Mouse (Mus musculus) small intestine, adult 2 months (tissue): ENCODE data around the gene Vmo1. TPM values are rescaled to one million over a fixed set of nuclear protein-coding genes. Genes with fewer than 3 reads are reported as not detected.
"Not testable (repeated sequence)": the region's sequence is repeated elsewhere in the genome, so short reads cannot be mapped to it uniquely, and the experiment has no call there.

Experiments used
- H3K27ac ChIP-seq: fragments of 200-500 bp; 2 replicates; pipeline ENCODE4 v1.5.1; 2012; ENCODE audit warnings: low read depth, low read length, control low read depth, inconsistent platforms; ENCODE audit not compliant: insufficient read depth
- H3K27me3 ChIP-seq: fragments of 200-500 bp; 2 replicates; pipeline ENCODE4 v1.6.1; 2012; ENCODE audit warnings: mild to moderate bottlenecking, moderate library complexity, low read length, inconsistent platforms; ENCODE audit not compliant: control insufficient read depth, insufficient read depth
- H3K36me3 ChIP-seq: fragments of 200-500 bp; 2 replicates; pipeline ENCODE4 v1.6.1; 2012; ENCODE audit warnings: mild to moderate bottlenecking, low read length, control low read depth, inconsistent platforms; ENCODE audit not compliant: control insufficient read depth, insufficient read depth
- H3K4me1 ChIP-seq: fragments of 200-500 bp; 2 replicates; pipeline ENCODE4 v1.6.1; 2012; ENCODE audit warnings: low read length, inconsistent platforms, mixed read lengths; ENCODE audit not compliant: control insufficient read depth, insufficient read depth, insufficient read length
- H3K4me3 ChIP-seq: fragments of 200-500 bp; 2 replicates; pipeline ENCODE4 v1.5.1; 2012; ENCODE audit warnings: low read depth, mild to moderate bottlenecking, control low read depth, inconsistent platforms, low read length, moderate library complexity
- CTCF ChIP-seq: fragments of 200-500 bp; IDR thresholded peaks from 2 replicates; pipeline ENCODE4 v1.5.1; 2012; ENCODE audit warnings: low read depth, mild to moderate bottlenecking, control low read depth, inconsistent platforms, low read length, moderate library complexity, mixed read lengths; ENCODE audit not compliant: insufficient replicate concordance, insufficient read length; ENCODE audit errors: extremely low read depth
- POLR2A ChIP-seq: fragments of 200-500 bp; IDR thresholded peaks from 2 replicates; pipeline ENCODE4 v1.6.1; 2012; ENCODE audit warnings: low read depth, mild to moderate bottlenecking, control low read depth, inconsistent platforms, low read length, moderate library complexity
- WGBS: fragments of 180-500 bp; shearing (Covaris S2); methylation state at CpG from one replicate; pipeline ENCODE4 v1.1.7; 2018; 5-methylcytosine and 5-hydroxymethylcytosine counted together
- polyA plus RNA-seq: library from polyadenylated mRNA; depleted of rRNA; stranded (reverse); fragments of >200 nt; gene quantifications from 2 replicates; pipeline ENCODE4 v1.2.3, GENCODE M21; 2012

Vmo1 gene
- polyA plus RNA-seq, 1 experiment: not detected

GRCm38 (mm10) chr11:70528610-70529009, 14.2 kb upstream of the Vmo1 start:
- Histone ChIP-seq H3K27ac (no peak overlapping the region), H3K27me3 (no peaks in the 10 kb centered on the region), H3K4me1 (peaks cover 5% of the 10 kb centered on the region), H3K4me3 (no peak overlapping the region), H3K36me3 (peaks cover 20% of the 10 kb centered on the region)
- TF ChIP-seq POLR2A (no peak), CTCF (no peak)
- 79% methylated on average over 7 of the region's 7 CpGs for WGBS

DNA sequence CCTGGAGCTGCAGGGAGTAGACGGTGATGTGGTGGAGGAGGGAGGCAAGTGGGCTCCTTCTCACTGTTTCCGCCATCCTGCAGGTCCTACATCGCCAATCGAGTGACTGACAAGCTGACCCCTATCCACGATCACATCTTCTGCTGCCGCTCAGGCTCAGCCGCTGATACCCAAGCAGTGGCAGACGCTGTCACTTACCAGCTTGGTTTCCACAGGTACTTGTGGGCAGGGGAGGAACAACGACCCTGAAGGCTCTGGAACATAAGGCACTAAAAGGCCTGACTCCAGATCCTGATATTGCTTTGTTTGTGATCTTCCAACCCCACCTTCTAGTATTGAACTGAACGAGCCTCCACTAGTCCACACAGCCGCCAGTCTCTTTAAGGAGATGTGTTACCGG, 11.8 kb upstream of the Vmo1 start:
- no peak overlapping the region for H3K4me3 ChIP-seq
- peaks cover 5% of the 10 kb centered on the region for H3K4me1 ChIP-seq
- H3K27ac ChIP-seq: no peak overlapping the region
- no peaks in the 10 kb centered on the region for H3K27me3 ChIP-seq
- WGBS: 85% methylated on average over 12 of the region's 12 CpGs
- H3K36me3 ChIP-seq: peaks cover 20% of the 10 kb centered on the region
- no peak for TF ChIP-seq CTCF

DNA sequence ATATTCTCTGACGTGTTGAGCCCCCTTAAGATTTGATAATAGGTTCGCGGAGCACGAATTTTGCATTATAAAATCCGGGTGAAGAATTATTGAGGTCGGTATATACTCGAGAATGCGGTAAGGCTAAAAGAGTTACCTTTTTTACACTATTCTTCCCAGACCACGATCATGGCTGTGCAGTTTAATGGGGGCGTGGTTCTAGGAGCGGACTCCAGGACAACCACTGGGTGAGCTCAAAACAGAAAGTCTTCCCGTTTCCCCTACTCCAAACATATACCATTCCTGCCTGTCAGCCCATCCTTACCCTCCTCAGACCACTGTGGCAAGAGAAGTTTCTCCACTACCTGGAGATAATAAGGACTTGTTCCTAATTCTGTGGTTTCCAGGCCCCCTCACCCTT, 11.3 kb upstream of the Vmo1 start:
- 2% methylated on average over 12 of the region's 12 CpGs for WGBS
- Histone ChIP-seq H3K4me3 (peak overlapping the region; percentile 76), H3K36me3 (peaks cover 20% of the 10 kb centered on the region), H3K4me1 (peaks cover 5% of the 10 kb centered on the region), H3K27ac (no peak overlapping the region), H3K27me3 (no peaks in the 10 kb centered on the region)
- TF ChIP-seq POLR2A (no peak), CTCF (no peak)

GRCm38 (mm10) chr11:70525184-70525678, 10.8 kb upstream of the Vmo1 start, which contains the start of gene Psmb6:
Gene Psmb6, plus strand, starts transcription at chr11:70525367.
- Histone ChIP-seq H3K27ac (no peak within 1 kb of the TSS), H3K4me1 (peaks cover 5% of the 10 kb centered on the region), H3K36me3 (peaks cover 20% of the 10 kb centered on the region), H3K4me3 (peak within 1 kb of the TSS; percentile 76), H3K27me3 (no peaks in the 10 kb centered on the region)
- TF ChIP-seq CTCF (no peak), POLR2A (peak; percentile 91; the same call in 1 of the 2 replicates)
- WGBS: under 1% methylated on average over 25 of the region's 26 CpGs

DNA sequence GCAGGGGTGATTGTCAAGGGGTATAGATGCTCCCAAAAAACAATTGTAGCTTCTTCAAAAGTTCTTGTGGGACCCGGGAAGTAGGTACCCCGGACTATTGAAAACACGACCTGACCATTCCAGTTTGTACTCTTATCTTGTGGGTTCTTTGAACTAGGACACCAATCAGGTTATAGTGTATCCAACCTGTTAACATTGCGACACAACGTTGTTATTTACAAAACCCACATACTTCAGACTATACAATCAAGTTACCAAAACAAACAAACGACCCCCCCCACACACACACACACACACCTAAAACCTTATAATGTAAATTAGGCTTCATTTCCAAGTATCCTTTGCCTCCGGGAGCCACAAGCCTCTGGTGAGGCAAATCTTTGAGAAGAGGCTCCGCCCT, 10.4 kb upstream of the Vmo1 start:
- H3K4me3 ChIP-seq: peak overlapping the region; percentile 19; the same call in 1 of the 2 replicates
- 2% methylated on average over 8 of the region's 8 CpGs for WGBS
- TF ChIP-seq CTCF: no peak
- TF ChIP-seq POLR2A: no peak

GRCm38 (mm10) chr11:70523306-70523989, 9.0 kb upstream of the Vmo1 start:
- Histone ChIP-seq H3K36me3 (peaks cover 20% of the 10 kb centered on the region), H3K4me1 (peaks cover 15% of the 10 kb centered on the region)
- not testable (repeated sequence) for H3K27ac ChIP-seq, H3K4me3 ChIP-seq, H3K27me3 ChIP-seq
- WGBS: 88% methylated on average over 8 of the region's 8 CpGs
- TF ChIP-seq CTCF: 0 out of 2 replicates have a peak, but pooled peaks have one; percentile 7

More for the DNA sequence above, 10.4 kb upstream of the Vmo1 start:
- no peak overlapping the region for H3K27ac ChIP-seq
- peaks cover 7% of the 10 kb centered on the region for H3K4me1 ChIP-seq
- H3K27me3 ChIP-seq: no peaks in the 10 kb centered on the region
- H3K36me3 ChIP-seq: peaks cover 20% of the 10 kb centered on the region

DNA sequence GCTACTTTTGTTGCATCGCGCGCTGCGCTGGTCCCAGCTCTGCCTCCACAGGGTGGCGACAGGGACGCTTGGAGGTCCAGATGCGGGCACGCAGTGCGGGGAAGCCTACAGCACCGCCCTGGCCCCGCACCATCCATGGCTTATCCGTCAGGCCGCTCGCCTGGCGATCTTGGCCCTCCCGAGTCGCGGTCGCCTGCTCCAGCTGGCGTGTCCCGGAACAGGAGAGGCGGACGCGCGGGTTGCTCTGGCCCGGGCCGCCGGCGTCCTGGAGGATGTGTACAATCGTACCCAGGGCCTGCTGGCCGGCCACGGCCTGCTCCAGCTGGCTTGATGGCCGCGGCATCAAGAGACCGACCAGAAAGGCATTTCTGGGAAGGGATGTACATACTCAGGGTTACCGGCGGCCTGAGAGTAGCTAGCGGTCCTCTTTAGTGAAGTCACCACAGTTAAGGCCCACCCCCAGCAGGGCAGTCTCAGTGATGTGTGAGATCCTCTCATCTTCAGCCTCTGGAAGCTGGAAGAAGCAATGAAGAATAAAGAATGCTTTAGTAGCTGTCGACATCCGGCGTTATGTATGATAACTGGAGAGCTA, 5.9 kb upstream of the Vmo1 start:
- Histone ChIP-seq H3K4me3 (peak overlapping the region; percentile 52), H3K27ac (peak overlapping the region; percentile 13; the same call in 1 of the 2 replicates)
- whole genome bisulfite sequencing: 56% methylated on average over 41 of the region's 41 CpGs

More for the DNA sequence above, 5.9 kb upstream of the Vmo1 start:
- no peaks in the 10 kb centered on the region for H3K36me3 ChIP-seq
- peaks cover 9% of the 10 kb centered on the region for H3K4me1 ChIP-seq
- TF ChIP-seq CTCF (no peak), POLR2A (no peak)
- H3K27me3 ChIP-seq: no peaks in the 10 kb centered on the region
